Mouse (Mus musculus) spleen, postnatal 14 days (tissue): Measurements from ENCODE around the gene Adora2b.
"Not testable (repeated sequence)": the region's sequence is repeated elsewhere in the genome, so short reads cannot be mapped to it uniquely, and the experiment has no call there.

Experiments used
- DNase-seq, 2 experiments: peaks; one replicate each; pipeline ENCODE4 v3.0.0; 2021 to 2022; ENCODE audit warnings: low spot score in 2 of 2

Gene Adora2b

DNA sequence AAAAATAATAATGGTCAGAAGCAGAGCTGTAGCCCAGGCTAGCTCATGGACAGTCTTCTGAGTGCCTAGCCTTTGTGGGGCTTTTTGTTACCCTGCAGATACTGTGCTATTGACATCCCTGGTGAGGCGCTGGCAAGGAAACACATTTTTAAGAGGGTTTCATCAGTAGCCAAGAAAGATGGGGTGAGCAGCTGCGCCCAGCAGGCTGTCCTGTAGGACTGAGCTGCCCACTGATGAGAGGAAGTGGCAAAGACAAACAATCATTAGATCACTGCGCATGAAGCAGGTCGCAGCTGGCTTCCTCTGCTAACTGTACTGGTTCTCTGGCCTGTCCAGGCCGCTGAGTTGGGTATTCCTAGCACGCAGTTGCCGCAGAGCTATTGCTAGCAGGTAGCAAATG, 14.8 kb downstream of the Adora2b start:
- no peak for DNase-seq

DNA sequence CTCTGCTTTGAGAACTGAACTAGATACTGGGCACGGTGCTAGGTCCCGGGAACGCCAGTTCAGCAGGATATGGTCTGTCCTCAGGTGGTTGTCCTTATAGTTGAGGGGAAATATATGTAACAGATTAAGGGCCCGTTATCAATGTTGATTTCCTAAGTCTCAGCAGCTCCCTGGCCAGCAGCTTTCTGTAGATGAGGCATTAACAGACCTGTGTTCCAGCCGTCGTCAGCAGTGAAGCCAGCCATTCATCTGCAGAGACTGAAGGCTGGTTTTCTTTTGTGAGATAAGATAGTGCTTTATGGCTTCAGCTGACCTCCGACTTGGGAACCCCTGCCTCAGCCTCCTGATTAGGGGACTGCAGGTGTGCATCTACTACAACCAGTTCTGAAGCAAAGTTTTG, 15.2 kb downstream of the Adora2b start:
- DNase-seq: no peak

DNA sequence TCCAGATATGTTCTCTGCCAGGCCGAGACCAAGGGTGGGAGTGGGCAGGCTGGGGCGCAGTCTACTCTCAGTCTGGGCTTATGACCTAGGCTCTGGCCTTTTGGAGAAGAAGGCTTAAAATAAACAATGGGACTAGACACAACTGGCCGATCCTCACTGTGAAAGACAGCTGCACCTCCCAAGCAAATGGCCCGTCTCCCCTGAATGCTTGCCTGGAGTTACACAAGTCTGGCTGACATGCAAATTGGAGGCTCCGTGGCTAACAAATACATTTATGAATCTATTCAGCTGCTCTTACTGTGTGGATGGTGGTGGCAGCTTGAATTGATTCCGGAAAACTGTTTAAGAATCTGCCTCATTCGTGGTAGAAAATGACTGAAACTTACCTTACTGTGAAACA, 16.9 kb downstream of the Adora2b start:
- no peak for DNase-seq

DNA sequence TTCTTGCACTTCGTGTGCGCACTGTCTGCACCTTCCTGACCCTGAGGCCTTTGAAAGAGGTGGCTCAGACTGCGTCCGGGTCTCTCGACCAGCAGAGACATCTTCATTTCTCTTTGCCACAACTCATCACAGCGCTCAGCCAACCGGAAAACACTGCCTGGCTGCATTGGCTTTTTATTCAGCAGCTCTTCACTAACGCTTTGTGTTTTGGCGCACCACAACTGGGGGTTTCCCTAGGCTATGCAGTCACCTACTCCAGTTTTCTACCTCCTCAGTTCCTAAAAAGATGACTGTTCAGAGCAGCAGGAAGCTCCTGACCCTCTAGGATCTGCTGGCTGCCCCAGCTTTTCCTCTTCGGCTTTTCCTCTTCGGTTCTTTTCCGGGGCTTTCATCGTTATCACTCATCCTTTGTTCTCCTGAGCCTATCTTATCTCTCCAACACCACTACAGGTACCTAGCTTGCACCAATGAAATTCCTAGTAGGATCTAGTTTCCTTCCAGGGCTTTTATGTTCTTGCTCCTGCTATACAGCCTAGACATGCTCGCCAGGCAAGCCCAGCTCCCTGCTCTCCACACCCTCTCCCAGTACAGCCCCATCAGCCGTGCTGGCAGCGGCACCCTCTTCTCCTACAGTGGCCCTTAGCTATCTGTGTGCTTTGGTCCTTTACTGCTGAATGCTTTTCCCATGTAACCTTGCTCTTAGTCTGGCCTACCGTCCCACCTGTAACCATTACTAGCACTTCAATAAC, 17.9 kb downstream of the Adora2b start:
- no peak for DNase-seq

DNA sequence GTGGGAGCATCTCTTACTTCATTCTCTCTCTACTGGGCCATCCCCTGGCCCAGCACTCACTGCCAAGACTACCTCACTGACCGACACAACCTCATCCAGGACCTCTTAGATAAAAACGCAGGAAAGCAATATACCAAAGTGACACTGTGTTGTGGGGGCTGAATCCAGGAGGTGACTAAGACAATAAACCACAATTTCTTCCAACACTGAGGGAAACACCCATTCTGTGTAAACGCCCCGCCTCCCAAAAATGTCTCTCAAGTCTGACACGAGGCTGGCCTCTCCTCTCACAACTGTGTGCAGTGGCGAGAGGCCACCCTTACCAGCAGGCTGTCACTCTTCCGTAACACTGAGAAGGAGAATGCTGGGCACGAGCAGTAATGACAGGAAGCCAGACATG, 19.6 kb downstream of the Adora2b start:
- DNase-seq: no peak

DNA sequence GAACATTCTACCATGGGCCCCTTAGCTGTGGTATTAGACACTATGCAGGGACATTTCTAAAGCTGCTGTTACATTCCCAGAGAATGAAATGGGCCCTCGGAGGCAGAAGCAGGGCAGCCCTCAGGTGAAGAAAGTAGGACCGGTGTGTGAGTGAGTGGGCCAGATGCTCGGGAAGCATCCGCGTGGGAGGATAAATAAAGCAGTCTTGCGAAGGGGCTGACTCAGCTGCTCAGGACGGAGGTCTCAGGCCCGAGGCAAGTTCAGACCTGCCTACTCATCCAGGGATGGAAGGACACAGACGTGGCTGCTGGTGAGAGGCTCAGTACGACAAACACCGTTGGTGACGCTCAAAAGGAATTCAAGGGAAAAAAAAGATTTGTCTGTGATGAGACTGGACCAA, 20.3 kb downstream of the Adora2b start:
- no peak for DNase-seq

DNA sequence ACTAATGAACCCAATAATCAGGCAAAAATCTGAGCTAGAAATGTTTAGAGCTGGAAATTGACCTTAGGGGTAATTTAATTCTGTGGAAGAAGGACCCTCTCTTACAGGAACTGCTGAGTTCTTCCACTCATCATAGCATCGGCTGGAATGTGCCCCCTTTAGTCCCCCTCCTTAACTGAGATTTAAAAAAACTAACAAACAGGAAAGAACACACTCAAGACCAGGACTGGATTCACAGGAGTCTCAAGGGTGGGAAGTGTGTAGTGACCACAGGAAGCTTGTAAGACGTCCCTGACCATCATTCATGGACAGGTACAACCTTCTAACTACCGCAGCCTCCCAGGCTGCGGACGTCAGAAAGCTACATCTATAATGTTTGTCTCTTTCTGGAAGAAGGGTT, 22.1 kb downstream of the Adora2b start:
- no peak for DNase-seq

DNA sequence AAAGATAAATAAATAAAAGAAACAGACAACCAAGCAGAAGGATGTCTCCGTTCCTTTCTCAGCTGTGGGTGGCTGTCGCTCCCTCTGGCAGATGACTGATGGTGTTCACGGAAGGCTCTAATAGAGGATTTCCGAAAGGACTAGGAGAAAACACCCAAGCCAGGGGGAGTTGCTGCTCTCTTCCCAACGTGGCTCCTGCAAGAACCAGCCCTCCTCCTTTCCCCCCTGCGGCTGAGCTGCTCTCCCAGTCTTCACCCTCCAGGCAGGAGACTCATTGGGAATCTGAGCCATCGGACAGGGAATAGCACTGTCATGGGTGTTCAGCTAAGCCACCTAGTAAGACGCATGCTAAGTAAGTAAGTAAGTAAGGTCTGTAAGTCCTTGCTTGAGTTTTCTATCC, 28.3 kb downstream of the Adora2b start:
- DNase-seq: no peak

DNA sequence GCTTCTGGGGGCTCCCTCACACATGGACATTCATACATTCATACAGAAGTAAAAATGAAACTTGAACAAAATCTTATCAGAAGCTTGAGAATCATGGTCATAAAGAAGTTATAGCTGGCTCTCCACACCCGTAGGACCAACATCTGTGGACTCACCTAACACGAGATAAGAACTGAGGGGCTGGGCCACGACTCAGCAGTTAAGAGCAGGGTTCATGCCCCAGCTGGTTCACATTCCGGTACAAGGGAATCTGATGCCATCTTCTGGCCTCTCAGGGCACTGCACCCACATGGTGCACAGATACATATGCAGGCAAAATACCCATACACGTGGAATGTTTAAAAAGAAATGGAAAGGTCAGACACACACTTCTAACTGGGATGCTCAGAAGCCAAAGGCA, 29.2 kb downstream of the Adora2b start:
- DNase-seq: peak; percentile 51 to 74

DNA sequence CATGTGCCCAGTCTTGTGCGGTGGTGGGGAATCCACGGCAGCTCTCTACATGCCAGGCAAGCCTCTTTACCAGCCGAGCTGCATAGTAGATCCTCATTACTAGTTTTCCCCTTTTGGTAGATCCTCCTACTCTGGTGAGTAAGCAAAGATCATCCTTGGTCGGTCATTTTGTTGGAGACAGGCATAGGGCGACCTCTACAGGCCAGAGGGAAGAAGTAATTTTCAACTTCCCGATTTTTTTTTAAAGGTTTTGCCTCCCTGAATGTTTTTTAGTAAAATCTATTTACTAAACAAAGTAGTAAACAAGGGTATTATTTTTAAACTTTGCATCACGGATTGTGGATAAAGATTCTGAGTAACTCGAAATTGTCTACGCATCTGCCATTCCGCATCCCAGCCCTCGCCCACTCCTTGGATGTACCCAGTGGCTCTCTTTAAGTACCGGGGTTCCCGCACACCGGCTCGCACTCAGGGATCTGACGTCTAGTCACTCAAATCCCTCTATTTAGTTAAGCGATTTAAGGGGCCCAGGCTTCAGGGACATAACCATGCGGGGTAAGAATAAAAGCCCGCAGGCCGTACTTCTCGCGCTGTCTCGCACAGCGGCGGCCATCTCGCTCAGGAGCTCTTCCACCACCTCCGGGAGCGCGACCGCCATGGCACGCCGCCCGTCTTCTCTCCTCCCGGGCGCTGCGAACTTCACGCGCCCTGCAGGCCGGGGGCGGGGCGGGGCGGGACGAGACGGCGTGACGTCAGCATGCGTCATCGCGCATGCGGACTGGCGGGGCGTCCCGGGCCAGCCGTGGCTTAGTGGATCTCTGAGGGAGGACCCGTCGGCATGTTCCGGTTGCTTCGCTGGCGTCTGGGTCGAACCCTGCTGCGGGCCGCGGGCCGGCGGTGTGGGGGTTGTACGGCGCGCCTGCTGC, 32.2 kb downstream of the Adora2b start, which contains the start of the genes Zswim7 and Ttc19:
Gene Zswim7 (minus strand): TSS at position 701 of the 926 bp plus-strand sequence.
Gene Ttc19 (plus strand): TSS at position 799 of the 926 bp plus-strand sequence.
- peak; percentile 83 to 89 for DNase-seq

DNA sequence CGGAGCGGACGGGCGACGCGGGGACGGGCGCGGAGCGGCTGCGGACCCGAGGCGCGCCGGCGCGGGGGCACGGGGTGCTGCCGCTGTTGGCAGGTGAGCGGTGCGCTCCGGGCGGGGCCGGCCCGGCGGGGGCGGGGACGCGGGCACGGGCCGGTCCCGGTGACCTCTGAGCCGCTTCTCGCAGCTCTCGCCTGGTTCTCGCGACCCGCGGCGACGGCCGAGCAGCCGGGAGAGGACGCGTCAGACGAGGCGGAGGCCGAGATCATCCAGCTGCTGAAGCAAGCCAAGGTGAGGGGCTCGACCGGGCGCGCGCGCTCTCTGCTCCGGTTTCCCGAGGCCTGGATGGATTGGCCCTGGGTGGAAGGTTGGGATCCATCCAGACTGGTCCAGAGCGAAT, 32.8 kb downstream of the Adora2b start:
- DNase-seq: peak in 1 of 2 experiments; percentile 55

DNA sequence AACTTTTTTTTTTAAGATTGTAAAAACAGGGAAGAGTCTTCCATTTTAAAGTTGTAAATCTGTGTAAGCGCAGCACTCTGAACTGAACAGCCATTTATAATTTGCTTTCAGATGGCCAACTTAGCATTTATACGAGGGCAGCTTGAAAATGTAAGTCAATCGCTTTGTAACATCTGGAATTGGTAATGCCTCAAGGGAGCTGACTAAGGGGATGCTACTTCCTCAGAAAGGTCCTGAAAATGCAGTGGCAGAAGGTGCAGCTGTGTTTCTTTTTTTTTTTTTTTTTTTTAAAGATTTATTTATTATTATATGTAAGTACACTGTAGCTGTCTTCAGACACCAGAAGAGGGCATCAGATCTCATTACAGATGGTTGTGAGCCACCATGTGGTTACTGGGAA, 35.2 kb downstream of the Adora2b start:
- DNase-seq: not testable (repeated sequence)

DNA sequence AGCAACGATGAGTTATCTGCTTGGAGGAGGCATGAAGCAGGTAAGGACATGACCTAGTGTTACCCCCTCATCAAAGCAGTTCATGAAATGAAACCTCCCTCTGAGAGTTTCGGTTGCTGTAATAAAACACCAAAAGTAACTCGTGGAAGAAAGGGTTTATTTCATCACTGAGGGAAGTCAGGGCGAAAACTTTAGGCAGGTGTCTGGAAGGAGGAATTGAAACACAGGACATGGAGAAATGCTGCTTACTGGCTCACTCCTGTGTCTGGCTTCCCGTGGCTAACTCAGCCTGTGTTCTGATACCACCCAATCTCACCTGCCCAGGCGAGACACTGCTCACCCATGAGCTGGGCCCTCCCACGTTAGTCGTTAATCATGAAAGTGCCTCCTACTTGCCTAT, 36.2 kb downstream of the Adora2b start:
- DNase-seq: no peak

DNA sequence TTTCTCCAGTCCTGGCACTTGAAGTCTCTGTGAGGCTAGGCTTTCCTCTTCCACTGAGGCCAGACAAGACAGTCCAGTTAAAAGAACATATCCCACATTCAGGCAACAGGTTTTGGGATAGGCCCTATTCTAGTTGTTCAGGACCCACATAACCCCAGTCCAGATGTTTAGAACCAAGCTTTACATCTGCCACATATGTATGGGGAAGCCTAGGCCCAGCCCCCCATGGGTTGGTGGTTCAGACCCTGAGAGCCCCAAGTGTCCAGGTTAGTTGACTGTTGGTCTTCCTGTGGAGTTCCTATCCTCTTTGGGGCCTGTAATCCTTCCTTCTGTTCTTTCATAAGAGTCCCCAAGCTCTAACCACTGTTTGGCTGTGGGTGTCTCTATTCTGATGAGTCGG, 38.9 kb downstream of the Adora2b start:
- no peak for DNase-seq

DNA sequence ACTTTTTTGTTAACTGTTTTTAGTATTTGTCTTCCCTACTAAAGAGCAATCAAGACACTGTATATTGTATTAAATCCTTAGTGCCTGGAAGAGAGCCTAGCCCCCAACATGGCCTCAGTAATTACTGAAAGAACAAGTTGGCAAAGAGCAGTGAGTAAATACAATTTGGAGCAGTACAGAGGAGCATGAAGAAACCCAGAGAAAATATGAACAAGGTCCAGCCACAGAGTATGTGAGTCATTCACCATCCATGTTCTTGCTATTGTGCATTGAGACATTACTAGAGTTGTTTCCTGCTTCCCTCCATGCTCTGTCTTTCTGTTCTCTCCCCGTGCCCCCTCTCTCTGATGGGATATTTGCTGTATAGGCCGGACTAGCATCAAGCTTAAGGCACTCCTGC, 45.3 kb downstream of the Adora2b start:
- no peak for DNase-seq

DNA sequence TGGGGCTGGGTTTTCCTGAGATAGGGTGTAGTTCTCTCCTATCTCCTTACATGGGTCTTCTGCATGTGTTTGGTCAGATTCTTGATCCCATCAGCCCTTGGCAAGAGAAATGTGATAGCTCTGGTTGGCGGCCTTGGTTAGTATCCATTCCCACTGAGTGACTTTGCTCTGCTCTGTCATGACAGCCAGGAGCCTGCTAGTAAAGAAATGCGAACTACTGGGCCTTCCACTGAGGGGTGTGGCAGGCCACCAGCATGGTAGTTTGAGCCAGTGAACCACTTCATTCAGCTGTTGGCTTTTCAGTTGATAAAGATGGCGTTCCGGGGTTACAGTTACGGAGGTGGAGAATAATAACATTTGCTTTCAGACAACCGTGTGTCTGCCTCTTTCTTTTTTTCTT, 50.1 kb downstream of the Adora2b start:
- no peak for DNase-seq

DNA sequence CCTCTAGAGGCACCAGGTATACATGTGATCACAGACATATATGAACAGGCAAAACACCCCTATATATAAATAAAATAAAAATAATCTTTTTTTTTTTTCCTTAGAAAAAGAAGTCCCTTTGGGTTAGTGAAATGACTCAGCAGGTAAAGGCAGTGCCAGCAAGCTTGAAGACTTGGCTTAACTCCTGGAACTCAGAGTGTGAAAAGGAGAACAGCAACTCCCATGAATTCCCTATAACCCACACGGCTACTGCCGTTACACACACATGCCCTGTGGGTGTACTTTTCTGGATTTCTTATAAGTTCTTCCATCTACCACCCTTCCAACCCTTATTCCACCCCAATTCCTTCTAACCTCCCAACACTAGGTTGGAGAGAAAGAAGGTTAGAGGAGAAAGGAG, 57.1 kb downstream of the Adora2b start:
- no peak for DNase-seq

DNA sequence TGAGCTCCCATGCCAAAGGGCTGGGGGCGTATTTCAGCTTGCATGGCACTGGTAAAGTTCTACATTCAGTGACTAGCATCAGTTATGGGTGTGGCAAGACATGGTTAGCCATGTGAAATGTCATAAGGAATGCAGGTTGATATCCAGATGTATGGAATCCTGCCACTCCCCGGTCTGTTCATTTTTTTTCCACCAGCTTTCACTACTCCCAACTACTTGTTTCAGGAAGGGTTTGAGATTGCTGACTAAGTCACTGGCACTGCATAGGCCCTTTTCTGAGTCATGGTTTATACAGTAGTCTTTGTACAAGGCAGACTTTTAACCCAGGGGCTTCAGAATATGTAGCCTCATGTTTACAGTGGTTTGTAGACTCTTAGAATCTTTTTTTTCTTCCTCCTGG, 60.5 kb downstream of the Adora2b start:
- no peak for DNase-seq

DNA sequence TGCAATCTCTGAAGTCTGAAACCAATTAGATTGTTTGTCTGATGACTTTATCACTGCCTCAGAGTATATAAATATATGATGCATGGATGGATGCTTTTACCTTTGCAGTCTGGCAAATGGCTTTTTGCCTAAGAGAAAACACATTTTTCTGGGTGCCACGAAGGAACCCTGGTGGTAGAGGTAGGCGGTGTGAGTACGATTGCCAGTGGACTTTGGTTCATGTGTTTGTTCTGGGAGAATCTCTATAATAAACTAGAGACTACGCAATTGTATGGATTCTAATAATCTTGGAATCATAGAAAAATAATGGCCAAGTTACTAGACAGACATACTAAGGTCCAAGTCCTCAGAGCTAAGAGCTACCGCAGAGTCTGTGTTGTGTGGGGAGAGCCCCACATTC, 66.2 kb downstream of the Adora2b start:
- no peak for DNase-seq
